Mouse (Mus musculus) E14TG2a.4 (cell line): ENCODE data around the gene Sf3b4.
"Not testable (repeated sequence)": the region's sequence is repeated elsewhere in the genome, so short reads cannot be mapped to it uniquely, and the experiment has no call there.

Experiments used
- H3K27me3 ChIP-seq: 2 replicates; pipeline ENCODE4 v1.6.1; 2014; ENCODE audit warnings: low read length, control low read depth; ENCODE audit not compliant: insufficient read depth
- H3K36me3 ChIP-seq: 2 replicates; pipeline ENCODE4 v1.6.1; 2014; ENCODE audit warnings: low read length, control low read depth; ENCODE audit not compliant: insufficient read depth
- H3K4me1 ChIP-seq: replicated peaks from 2 replicates; pipeline ENCODE4 v1.6.1; 2014; ENCODE audit warnings: low read depth, low read length, control low read depth
- H3K4me3 ChIP-seq: replicated peaks from 2 replicates; pipeline ENCODE4 v1.5.1; 2014; ENCODE audit warnings: mild to moderate bottlenecking, low read length
- H3K9me3 ChIP-seq: 2 replicates; pipeline ENCODE4 v1.6.1; 2014; ENCODE audit warnings: low read length, control low read depth
- CTCF ChIP-seq: conservative IDR thresholded peaks from 2 replicates; pipeline ENCODE4 v1.5.1; 2014; ENCODE audit warnings: low read length
- NANOG ChIP-seq: IDR thresholded peaks from 2 replicates; pipeline ENCODE4 v1.6.1; 2014; ENCODE audit warnings: borderline replicate concordance, low read length, mixed read lengths
- POU5F1 ChIP-seq: IDR thresholded peaks from 2 replicates; pipeline ENCODE4 v1.6.1; 2014; ENCODE audit warnings: low read length, borderline replicate concordance

The Sf3b4 gene

DNA sequence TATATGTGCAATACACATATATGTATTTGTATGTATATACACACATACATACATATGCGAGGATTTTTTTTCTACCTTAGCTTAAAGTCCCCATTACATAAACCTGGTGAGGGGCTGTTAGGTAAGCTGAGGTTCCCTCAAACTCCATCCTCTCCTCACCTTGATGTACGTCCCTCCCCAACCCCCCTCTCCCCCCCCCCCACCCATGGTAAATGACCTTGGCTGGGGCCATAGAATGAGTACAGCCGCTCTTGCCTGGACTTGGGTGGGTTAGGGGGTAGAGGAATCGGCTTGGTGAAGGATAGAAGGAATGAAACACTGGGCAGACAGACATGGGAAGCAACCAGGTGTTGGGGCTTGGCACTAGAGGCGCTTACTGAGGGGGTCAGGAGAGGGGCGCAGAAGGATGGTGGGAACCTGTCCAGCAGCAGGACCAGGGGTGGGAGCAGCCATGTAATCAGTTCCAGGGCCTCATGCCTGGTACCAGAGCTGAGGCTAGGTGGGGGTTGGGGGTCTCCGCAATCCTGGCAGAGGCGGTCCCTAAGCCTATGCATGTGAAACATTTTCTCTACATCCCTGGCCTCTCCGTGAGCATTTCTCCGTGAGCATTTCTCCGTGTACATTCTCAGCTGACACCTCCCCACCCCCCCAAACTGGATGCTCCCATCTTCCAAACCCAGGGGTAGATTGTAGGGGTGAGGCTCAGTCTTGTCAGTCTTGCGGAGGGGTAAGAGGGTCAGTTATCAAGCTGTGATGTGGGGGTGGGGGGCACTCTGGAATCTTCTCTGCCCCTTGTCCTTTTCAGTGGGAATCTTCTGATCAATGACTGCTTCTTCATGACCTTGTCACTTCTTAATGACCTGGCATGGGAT, 9.6 kb downstream of the Sf3b4 start:
- Histone ChIP-seq H3K4me1 (peaks cover 63% of the 10 kb centered on the region), H3K36me3 (peaks cover 30% of the 10 kb centered on the region), H3K4me3 (peak overlapping the region; percentile 78), H3K27me3 (peaks cover 45% of the 10 kb centered on the region), H3K9me3 (no peaks in the 10 kb centered on the region)
- no peak for TF ChIP-seq POU5F1

- peak overlapping the region; percentile 51; the same call in 1 of the 2 replicates for H3K4me3 ChIP-seq
- TF ChIP-seq CTCF: no peak
- TF ChIP-seq POU5F1: no peak
- no peak for TF ChIP-seq NANOG
- peaks cover 46% of the 10 kb centered on the region for H3K27me3 ChIP-seq
- peaks cover 62% of the 10 kb centered on the region for H3K4me1 ChIP-seq
- H3K9me3 ChIP-seq: no peaks in the 10 kb centered on the region
- peaks cover 23% of the 10 kb centered on the region for H3K36me3 ChIP-seq
These were observed 10.2 kb downstream of the Sf3b4 start for GRCm38 (mm10) chr3:96182382-96182776.

- Histone ChIP-seq H3K4me3 (no peak overlapping the region), H3K36me3 (no peaks in the 10 kb centered on the region), H3K27me3 (peaks cover 29% of the 10 kb centered on the region)
These were observed 20.8 kb downstream of the Sf3b4 start for GRCm38 (mm10) chr3:96192977-96193376.

GRCm38 (mm10) chr3:96194966-96195365, 22.8 kb downstream of the Sf3b4 start:
- Histone ChIP-seq H3K36me3 (no peaks in the 10 kb centered on the region), H3K27me3 (peaks cover 24% of the 10 kb centered on the region), H3K9me3 (no peaks in the 10 kb centered on the region), H3K4me3 (no peak overlapping the region), H3K4me1 (peaks cover 47% of the 10 kb centered on the region)
- no peak for TF ChIP-seq CTCF
- no peak for TF ChIP-seq NANOG
- no peak for TF ChIP-seq POU5F1

More at GRCm38 (mm10) chr3:96192977-96193376, 20.8 kb downstream of the Sf3b4 start:
- H3K4me1 ChIP-seq: peaks cover 42% of the 10 kb centered on the region
- no peaks in the 10 kb centered on the region for H3K9me3 ChIP-seq
- no peak for TF ChIP-seq CTCF

DNA sequence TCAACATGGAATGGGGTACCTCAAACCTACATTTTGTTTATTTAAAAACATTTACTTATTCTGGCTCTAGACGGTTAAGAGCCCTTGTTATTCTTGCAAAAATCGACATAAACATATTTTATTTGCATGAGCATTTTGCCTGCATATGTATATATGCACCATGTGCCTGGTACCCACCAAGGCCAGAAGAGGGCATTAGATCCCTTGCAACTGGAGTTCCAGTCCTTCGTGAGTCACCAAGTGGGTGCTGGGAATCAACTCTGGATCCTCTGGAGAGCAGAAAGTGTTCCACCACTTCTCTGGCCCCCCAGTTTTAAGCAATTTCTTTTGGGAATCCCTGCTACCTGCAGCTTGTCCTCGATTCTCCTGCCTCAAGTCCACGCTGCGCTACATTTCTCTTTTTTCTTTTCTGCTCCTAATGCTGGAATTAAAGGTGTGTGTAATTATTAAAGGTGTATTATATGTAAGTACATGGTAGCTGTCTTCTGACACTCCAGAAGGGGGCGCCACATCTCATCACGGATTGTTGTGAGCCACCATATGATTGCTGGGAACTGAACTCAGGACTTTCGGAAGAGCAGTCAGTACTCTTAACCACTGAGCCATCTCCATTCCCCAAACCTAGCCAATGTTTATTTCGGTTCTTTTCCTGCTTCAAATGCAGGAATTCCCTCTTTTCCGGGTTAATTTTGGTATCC, 23.6 kb downstream of the Sf3b4 start:
- Histone ChIP-seq H3K9me3 (no peaks in the 10 kb centered on the region), H3K4me3 (peak overlapping the region; percentile 94), H3K36me3 (no peaks in the 10 kb centered on the region), H3K4me1 (peaks cover 47% of the 10 kb centered on the region), H3K27me3 (peaks cover 24% of the 10 kb centered on the region)
- no peak for TF ChIP-seq NANOG
- no peak for TF ChIP-seq POU5F1
- TF ChIP-seq CTCF: peak; percentile 41

DNA sequence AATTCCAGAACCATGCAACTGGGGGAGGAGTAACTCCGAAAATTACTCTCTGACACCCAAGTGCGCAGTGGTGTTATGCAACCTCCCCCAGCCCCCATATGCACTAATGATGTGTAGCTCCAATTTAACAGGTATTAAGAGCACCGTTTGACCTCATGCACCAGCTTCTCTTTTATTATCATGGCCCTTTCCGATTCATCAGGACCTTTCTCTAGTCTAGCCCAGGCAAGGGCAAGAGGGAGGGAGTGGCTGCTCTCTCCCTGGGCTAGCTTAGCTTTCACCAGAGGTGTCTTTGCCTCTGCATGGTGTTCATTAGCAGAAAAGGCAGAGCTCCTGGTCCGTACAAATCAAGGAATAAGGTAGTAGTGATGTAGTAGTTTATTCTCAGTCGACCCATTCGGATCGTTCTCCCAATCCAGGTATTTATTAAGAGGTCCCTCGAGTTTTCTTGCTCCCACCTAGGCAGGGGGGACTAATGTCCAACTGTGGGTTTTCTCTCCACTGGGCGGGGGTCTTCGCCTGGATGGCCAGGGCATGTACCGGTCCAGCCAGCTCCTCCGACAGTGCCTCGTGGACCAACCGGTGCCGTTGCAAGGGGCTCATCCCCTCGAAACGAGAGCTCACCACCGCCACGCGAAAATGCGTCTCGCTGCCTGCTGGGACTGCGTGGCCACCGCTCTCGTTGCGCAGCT, 24.5 kb downstream of the Sf3b4 start:
- Histone ChIP-seq H3K9me3 (no peaks in the 10 kb centered on the region), H3K4me3 (peak overlapping the region; percentile 94), H3K27me3 (peaks cover 24% of the 10 kb centered on the region), H3K36me3 (no peaks in the 10 kb centered on the region), H3K4me1 (peaks cover 47% of the 10 kb centered on the region)
- TF ChIP-seq POU5F1 (no peak), NANOG (no peak), CTCF (no peak)

DNA sequence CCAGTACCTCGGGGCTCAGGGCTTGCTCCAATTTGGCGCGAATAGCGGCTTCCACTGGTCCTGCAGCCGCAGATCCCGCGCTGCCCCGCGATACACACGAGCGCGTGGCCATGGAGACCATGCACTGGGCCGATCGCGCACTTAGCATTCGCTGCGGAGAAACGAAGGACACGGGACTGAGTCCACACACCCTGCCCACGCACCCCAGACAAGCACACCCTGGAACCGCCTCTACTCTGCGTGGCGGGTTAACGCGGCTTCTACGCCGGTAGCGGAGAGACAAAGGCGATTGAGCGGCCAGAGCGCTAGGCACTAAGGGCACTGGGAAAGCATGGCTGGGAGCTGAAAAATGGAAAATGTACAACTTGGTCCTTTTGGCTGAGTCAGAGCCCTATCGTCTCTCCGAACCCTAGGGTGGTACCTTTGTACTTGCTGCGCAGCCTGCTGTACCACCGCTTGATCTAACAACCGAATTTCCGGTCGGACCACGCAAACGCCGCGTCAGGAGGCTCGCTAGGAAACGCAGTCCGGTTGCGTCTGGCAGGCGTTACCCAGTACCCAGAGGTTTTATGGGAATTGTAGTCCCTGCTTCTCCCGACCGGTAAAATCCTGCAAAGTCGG, 25.1 kb downstream of the Sf3b4 start:
- Histone ChIP-seq H3K4me3 (peak overlapping the region; percentile 94), H3K4me1 (peaks cover 47% of the 10 kb centered on the region), H3K27me3 (peaks cover 21% of the 10 kb centered on the region), H3K9me3 (no peaks in the 10 kb centered on the region), H3K36me3 (no peaks in the 10 kb centered on the region)
- TF ChIP-seq CTCF (no peak), POU5F1 (no peak), NANOG (no peak)

DNA sequence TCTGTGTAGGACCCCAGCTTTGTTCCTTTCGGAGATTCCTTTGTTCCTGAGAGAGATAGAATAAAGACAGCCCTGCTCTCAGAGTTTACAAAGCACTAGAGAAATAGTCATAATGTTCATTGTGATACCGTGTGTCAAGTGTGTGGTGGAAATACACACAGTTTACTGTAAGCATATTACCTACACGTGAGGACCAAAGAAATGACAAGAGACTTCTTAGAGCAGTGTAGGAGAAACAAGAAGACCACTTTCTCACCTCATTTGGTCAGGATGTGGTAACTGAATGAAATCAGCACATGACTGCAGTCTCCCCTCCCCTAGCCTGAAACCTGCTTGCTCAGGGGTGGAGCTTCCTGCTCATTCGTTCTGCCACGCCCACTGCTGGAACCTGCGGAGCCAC, 26.0 kb downstream of the Sf3b4 start:
- no peaks in the 10 kb centered on the region for H3K36me3 ChIP-seq
- TF ChIP-seq NANOG: no peak
- TF ChIP-seq POU5F1: no peak
- no peak for TF ChIP-seq CTCF
- H3K4me1 ChIP-seq: peaks cover 43% of the 10 kb centered on the region
- peak overlapping the region; percentile 94 for H3K4me3 ChIP-seq
- H3K9me3 ChIP-seq: no peaks in the 10 kb centered on the region
- H3K27me3 ChIP-seq: peaks cover 15% of the 10 kb centered on the region

DNA sequence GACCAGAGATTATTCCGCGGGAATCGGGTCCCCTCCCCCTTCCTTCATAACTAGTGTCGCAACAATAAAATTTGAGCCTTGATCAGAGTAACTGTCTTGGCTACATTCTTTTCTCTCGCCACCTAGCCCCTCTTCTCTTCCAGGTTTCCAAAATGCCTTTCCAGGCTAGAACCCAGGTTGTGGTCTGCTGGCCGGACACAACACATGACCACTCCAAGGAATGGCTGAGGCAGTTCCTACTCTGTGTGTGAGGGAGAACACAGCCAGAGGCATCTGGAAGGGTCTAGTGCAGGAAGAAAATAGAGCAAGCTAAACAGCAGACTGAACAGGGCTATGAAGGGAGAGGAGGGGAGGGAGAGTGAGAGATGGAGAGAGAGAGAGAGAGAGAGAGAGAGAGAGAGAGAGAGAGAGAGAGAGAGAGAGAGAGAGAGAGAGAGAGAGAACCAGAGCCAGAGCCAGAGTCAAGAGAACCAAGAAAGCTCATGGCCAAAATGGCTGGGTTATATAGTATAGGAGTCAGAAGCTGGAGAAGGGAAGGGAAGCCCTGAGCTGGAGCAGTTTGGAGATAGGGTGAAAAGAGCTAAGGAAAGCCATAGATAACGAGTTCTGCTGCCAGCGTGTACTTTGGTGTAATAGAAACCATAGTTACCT, 26.6 kb downstream of the Sf3b4 start:
- Histone ChIP-seq H3K4me3 (0 out of 2 replicates have a peak overlapping the region, but pooled peaks have one; percentile 26), H3K27me3 (peaks cover 10% of the 10 kb centered on the region; the same call in 1 of the 2 replicates), H3K4me1 (peaks cover 38% of the 10 kb centered on the region)
- not testable (repeated sequence) for H3K9me3 ChIP-seq, H3K36me3 ChIP-seq
